Mouse (Mus musculus) thymus, adult 2 months (tissue): ENCODE measurements at regions not wholly inside any gene's neighbourhood (a gene's known extent, or its start where the extent isn't known, plus 50 kb on each side); places are given as distances from the start of the nearest gene placed in this dataset.

ENCODE experiments used
- CTCF ChIP-seq: fragments of 200-500 bp; IDR thresholded peaks from 2 replicates; pipeline ENCODE4 v1.5.1; 2012; ENCODE audit warnings: mild to moderate bottlenecking, control low read depth, low read length, moderate library complexity, borderline replicate concordance; ENCODE audit not compliant: control insufficient read depth, poor library complexity, insufficient read depth; ENCODE audit errors: extremely low read depth
- POLR2A ChIP-seq: fragments of 200-500 bp; IDR thresholded peaks from 2 replicates; pipeline ENCODE4 v1.6.1; 2012; ENCODE audit warnings: mild to moderate bottlenecking, low read length, control low read depth, moderate library complexity; ENCODE audit not compliant: control insufficient read depth, poor library complexity, insufficient read depth; ENCODE audit errors: extremely low read depth

- no peak for TF ChIP-seq CTCF
- TF ChIP-seq POLR2A, result no peak
Measured at GRCm38 (mm10) chr3:38230796-38231195, 253.8 kb downstream of the Ankrd50 start.
